Mouse (Mus musculus) CH12.LX (cell line): ENCODE results near the gene Trim26. TPM values are rescaled to one million over a fixed set of nuclear protein-coding genes. Genes with fewer than 3 reads are reported as not detected.

Experiments used
- DNase-seq: peaks from one replicate; pipeline ENCODE4 v3.0.0-alpha.2; 2013; ENCODE audit errors: extremely low read depth
- H3K27ac ChIP-seq: 2 replicates; pipeline ENCODE4 v1.5.1; 2012; ENCODE audit warnings: low read depth, mild to moderate bottlenecking, control low read depth, moderate library complexity; ENCODE audit not compliant: insufficient read depth
- H3K27me3 ChIP-seq: replicated peaks from 2 replicates; pipeline ENCODE3; 2012; ENCODE audit warnings: inconsistent platforms
- H3K36me3 ChIP-seq, 2 experiments: replicated peaks in 1 of 2; 2 replicates each; pipeline versions ENCODE3 to v1.6.1; 2012; ENCODE audit warnings: inconsistent platforms in 1 of 2, low read length in 1 of 2, mild to moderate bottlenecking in 1 of 2, mixed read lengths in 1 of 2, moderate library complexity in 1 of 2; ENCODE audit not compliant: control insufficient read depth in 1 of 2, insufficient read depth in 1 of 2
- H3K4me1 ChIP-seq, 2 experiments: 2 replicates each; pipeline ENCODE4 v1.6.1; 2012; ENCODE audit warnings: inconsistent platforms in 1 of 2, moderate library complexity in 1 of 2; ENCODE audit not compliant: insufficient read depth in 2 of 2, control insufficient read depth in 1 of 2
- H3K4me2 ChIP-seq: 2 replicates; pipeline ENCODE4 v1.6.1; 2012; ENCODE audit warnings: low read depth, mild to moderate bottlenecking, control low read depth; ENCODE audit not compliant: poor library complexity, insufficient read depth, severe bottlenecking
- H3K4me3 ChIP-seq, 3 experiments: fragments of 150-350 bp in 1 of 3; sonication (generic) in 1 of 3; replicated peaks in 1 of 3; 2 replicates each; pipeline versions ENCODE3 to v1.5.1; 2011 to 2012; ENCODE audit warnings: low read depth in 2 of 3, low read length in 2 of 3, mild to moderate bottlenecking in 2 of 3, moderate library complexity in 2 of 3, control low read depth in 1 of 3, improper control_type of control experiment in 1 of 3, inconsistent platforms in 1 of 3, mixed read lengths in 1 of 3; ENCODE audit not compliant: poor library complexity in 1 of 3
- H3K79me2 ChIP-seq: replicated peaks from 2 replicates; pipeline ENCODE4 v1.6.1; 2012; ENCODE audit warnings: mild to moderate bottlenecking, moderate library complexity; ENCODE audit not compliant: control insufficient read depth, poor library complexity, insufficient read depth, severe bottlenecking; ENCODE audit errors: extremely low read depth
- H3K9ac ChIP-seq: 2 replicates; pipeline ENCODE4 v1.6.1; 2012; ENCODE audit warnings: low read depth, mild to moderate bottlenecking, control low read depth, moderate library complexity; ENCODE audit not compliant: insufficient read depth
- H3K9me3 ChIP-seq: replicated peaks from 2 replicates; pipeline ENCODE3; 2012; ENCODE audit warnings: low read length, inconsistent platforms, mixed read lengths
- CHD1 ChIP-seq: IDR thresholded peaks from 2 replicates; pipeline ENCODE4 v1.6.1; 2012; ENCODE audit warnings: low read depth, low read length, improper control_type of control experiment, inconsistent platforms
- E2F4 ChIP-seq: IDR thresholded peaks from 2 replicates; pipeline ENCODE4 v1.6.1; 2011; ENCODE audit warnings: low read depth, low read length, improper control_type of control experiment; ENCODE audit not compliant: insufficient replicate concordance
- EP300 ChIP-seq: IDR thresholded peaks from 2 replicates; pipeline ENCODE4 v1.6.1; 2011; ENCODE audit warnings: low read length, improper control_type of control experiment
- ETS1 ChIP-seq: conservative IDR thresholded peaks from 2 replicates; pipeline ENCODE4 v1.6.1; 2012; ENCODE audit warnings: low read depth, mild to moderate bottlenecking, inconsistent platforms, low read length, improper control_type of control experiment, moderate library complexity
- HCFC1 ChIP-seq: IDR thresholded peaks from 2 replicates; pipeline ENCODE4 v1.6.1; 2012; ENCODE audit warnings: low read depth, mild to moderate bottlenecking, inconsistent platforms, low read length, improper control_type of control experiment
- JUND ChIP-seq: conservative IDR thresholded peaks from 2 replicates; pipeline ENCODE4 v1.6.1; 2011; ENCODE audit warnings: low read depth, low read length, improper control_type of control experiment
- MAX ChIP-seq: IDR thresholded peaks from 2 replicates; pipeline ENCODE4 v1.6.1; 2011; ENCODE audit warnings: low read length, improper control_type of control experiment
- MAZ ChIP-seq: IDR thresholded peaks from 2 replicates; pipeline ENCODE4 v1.6.1; 2012; ENCODE audit warnings: low read depth, mild to moderate bottlenecking, inconsistent platforms, low read length, improper control_type of control experiment, moderate library complexity
- MEF2A ChIP-seq: IDR thresholded peaks from 2 replicates; pipeline ENCODE4 v1.6.1; 2014; ENCODE audit warnings: low read depth, mild to moderate bottlenecking, inconsistent platforms, low read length, improper control_type of control experiment, borderline replicate concordance
- MXI1 ChIP-seq: IDR thresholded peaks from 2 replicates; pipeline ENCODE4 v1.6.1; 2011; ENCODE audit warnings: mild to moderate bottlenecking, low read depth, low read length, improper control_type of control experiment
- NRF1 ChIP-seq: IDR thresholded peaks from 2 replicates; pipeline ENCODE4 v1.6.1; 2014; ENCODE audit warnings: low read depth, mild to moderate bottlenecking, inconsistent platforms, low read length, improper control_type of control experiment, moderate library complexity
- PAX5 ChIP-seq: IDR thresholded peaks from 2 replicates; pipeline ENCODE4 v1.6.1; 2012; ENCODE audit warnings: low read length, inconsistent platforms, mixed read lengths
- POLR2A ChIP-seq: IDR thresholded peaks from 2 replicates; pipeline ENCODE4 v1.6.1; 2011; ENCODE audit warnings: low read depth, mild to moderate bottlenecking, improper control_type of control experiment, low read length
- POLR2AphosphoS2 ChIP-seq: IDR thresholded peaks from 2 replicates; pipeline ENCODE4 v1.6.1; 2011; ENCODE audit warnings: low read depth, low read length, improper control_type of control experiment
- RAD21 ChIP-seq: IDR thresholded peaks from 2 replicates; pipeline ENCODE4 v1.6.1; 2011; ENCODE audit warnings: low read depth, mild to moderate bottlenecking, low read length, improper control_type of control experiment, moderate library complexity
- SIN3A ChIP-seq: IDR thresholded peaks from 2 replicates; pipeline ENCODE4 v1.6.1; 2012; ENCODE audit warnings: low read length, improper control_type of control experiment, inconsistent platforms
- SMC3 ChIP-seq: IDR thresholded peaks from 2 replicates; pipeline ENCODE4 v1.6.1; 2011; ENCODE audit warnings: low read depth, low read length, improper control_type of control experiment
- TBP ChIP-seq: conservative IDR thresholded peaks from 2 replicates; pipeline ENCODE4 v1.6.1; 2011; ENCODE audit warnings: low read depth, low read length, improper control_type of control experiment
- TCF12 ChIP-seq: IDR thresholded peaks from 2 replicates; pipeline ENCODE4 v1.6.1; 2014; ENCODE audit warnings: low read depth, mild to moderate bottlenecking, inconsistent platforms, low read length, improper control_type of control experiment
- USF1 ChIP-seq: IDR thresholded peaks from 2 replicates; pipeline ENCODE4 v1.6.1; 2014; ENCODE audit warnings: low read depth, mild to moderate bottlenecking, inconsistent platforms, low read length, improper control_type of control experiment
- ZC3H11A ChIP-seq: IDR thresholded peaks from 2 replicates; pipeline ENCODE4 v1.6.1; 2012; ENCODE audit warnings: low read depth, mild to moderate bottlenecking, inconsistent platforms, low read length, improper control_type of control experiment
- ZKSCAN1 ChIP-seq: IDR thresholded peaks from 2 replicates; pipeline ENCODE4 v1.6.1; 2012; ENCODE audit warnings: low read depth, inconsistent platforms, low read length, improper control_type of control experiment, borderline replicate concordance
- ZMIZ1 ChIP-seq: IDR thresholded peaks from 2 replicates; pipeline ENCODE4 v1.6.1; 2012; ENCODE audit warnings: low read depth, mild to moderate bottlenecking, inconsistent platforms, low read length, improper control_type of control experiment
- dilution Hi-C: fragments of 300-500 bp; cut with MboI; formaldehyde crosslinking; loops from 2 replicates; pipeline ENCODE4 v1.14.3; 2020; ENCODE audit warnings: low sequenced_read_pairs; ENCODE audit not compliant: extremely low pct_unique_long_range_greater_than_20kb, extremely low pct_ligation_motif_present
- in situ Hi-C: fragments of 300-500 bp; cut with MboI; formaldehyde crosslinking; loops from 3 replicates; pipeline ENCODE4 v1.14.3; 2019; ENCODE audit warnings: low sequenced_read_pairs, low pct_ligation_motif_present, low pct_unique_long_range_greater_than_20kb, mixed read lengths
- polyA plus RNA-seq: library from polyadenylated mRNA; unstranded; fragments of >175 nt; gene quantifications from 2 replicates; pipeline ENCODE4 v1.2.1, GENCODE M21; 2012; ENCODE audit warnings: low read depth; ENCODE audit not compliant: insufficient read length
- total RNA-seq, 2 experiments: library from RNA; depleted of rRNA; stranded (reverse); fragments of 300-350 nt in 1 of 2; fragments of >200 nt in 1 of 2; gene quantifications; 2 replicates each; pipeline ENCODE4 v1.2.3; 2012 to 2014

The Trim26 gene
- total and polyA plus RNA-seq, 3 experiments, result 14.2 to 67.1 (median 17.1) TPM

DNA sequence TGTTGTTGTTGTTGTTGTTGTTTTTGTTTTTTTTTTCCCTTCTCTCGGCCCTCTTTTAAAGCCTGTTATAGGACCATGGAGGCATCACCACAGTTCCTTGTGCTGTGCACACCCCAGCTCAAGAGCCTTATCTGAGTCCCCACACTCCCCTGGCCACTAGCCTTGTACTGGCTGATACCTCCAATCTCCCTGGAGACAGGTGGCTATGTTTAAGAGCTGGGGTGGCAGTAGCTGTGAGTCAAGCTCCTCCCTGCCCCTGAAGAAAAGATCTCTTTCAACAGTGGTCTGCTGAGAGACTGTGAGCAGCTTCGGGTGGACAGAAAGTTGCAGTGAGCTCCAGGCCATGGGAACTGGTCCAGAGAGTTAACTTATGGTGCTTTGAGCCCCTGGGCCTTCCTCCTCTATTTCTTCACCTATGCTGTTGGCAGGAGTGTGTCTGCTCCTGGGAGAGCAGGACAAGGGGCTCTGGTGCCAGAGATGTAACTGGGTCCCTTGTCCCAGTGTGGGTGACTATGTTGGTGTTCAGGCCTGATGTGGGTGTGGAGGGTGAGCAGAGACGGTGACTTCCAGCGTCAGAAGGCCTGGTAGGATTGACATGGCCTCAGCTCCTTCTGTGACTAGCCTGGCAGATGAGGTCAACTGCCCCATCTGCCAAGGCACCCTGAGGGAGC is 32.5 kb downstream of the Trim26 start, which contains the start of gene Trim10:
Gene Trim10 (plus strand): TSS at position 291 of the 671 bp plus-strand sequence.
- no peak for TF ChIP-seq USF1
- TF ChIP-seq TCF12, result no peak
- no peak for TF ChIP-seq MAX
- TF ChIP-seq JUND, result no peak
- TF ChIP-seq ZKSCAN1, result no peak
- TF ChIP-seq RAD21, result no peak
- TF ChIP-seq POLR2AphosphoS2, result no peak
- TF ChIP-seq HCFC1, result no peak
- TF ChIP-seq ZC3H11A, result no peak
- TF ChIP-seq EP300, result no peak
- TF ChIP-seq POLR2A, result no peak
- TF ChIP-seq CHD1, result no peak
- no peak for TF ChIP-seq PAX5
- TF ChIP-seq SIN3A, result no peak
- no peak for TF ChIP-seq MAZ
- no peak for TF ChIP-seq NRF1
- TF ChIP-seq TBP, result no peak
- no peak for TF ChIP-seq E2F4
- no peak for TF ChIP-seq SMC3
- no peaks in the 10 kb centered on the region for H3K79me2 ChIP-seq
- H3K9ac ChIP-seq, result no peak within 1 kb of the TSS
- H3K9me3 ChIP-seq, result no peaks in the 10 kb centered on the region
- no peak within 1 kb of the TSS for H3K4me2 ChIP-seq
- no peaks in the 10 kb centered on the region for H3K36me3 ChIP-seq
- no peak within 1 kb of the TSS for H3K27ac ChIP-seq
- DNase-seq, result no peak
- dilution Hi-C loops, result no loop called here
- H3K4me1 ChIP-seq, result no peaks in the 10 kb centered on the region; a peak in 1 of 4 replicates
- H3K4me3 ChIP-seq, result no peak within 1 kb of the TSS
- in situ Hi-C loops, result no loop called here
- H3K27me3 ChIP-seq, result peaks cover 10% of the 10 kb centered on the region

DNA sequence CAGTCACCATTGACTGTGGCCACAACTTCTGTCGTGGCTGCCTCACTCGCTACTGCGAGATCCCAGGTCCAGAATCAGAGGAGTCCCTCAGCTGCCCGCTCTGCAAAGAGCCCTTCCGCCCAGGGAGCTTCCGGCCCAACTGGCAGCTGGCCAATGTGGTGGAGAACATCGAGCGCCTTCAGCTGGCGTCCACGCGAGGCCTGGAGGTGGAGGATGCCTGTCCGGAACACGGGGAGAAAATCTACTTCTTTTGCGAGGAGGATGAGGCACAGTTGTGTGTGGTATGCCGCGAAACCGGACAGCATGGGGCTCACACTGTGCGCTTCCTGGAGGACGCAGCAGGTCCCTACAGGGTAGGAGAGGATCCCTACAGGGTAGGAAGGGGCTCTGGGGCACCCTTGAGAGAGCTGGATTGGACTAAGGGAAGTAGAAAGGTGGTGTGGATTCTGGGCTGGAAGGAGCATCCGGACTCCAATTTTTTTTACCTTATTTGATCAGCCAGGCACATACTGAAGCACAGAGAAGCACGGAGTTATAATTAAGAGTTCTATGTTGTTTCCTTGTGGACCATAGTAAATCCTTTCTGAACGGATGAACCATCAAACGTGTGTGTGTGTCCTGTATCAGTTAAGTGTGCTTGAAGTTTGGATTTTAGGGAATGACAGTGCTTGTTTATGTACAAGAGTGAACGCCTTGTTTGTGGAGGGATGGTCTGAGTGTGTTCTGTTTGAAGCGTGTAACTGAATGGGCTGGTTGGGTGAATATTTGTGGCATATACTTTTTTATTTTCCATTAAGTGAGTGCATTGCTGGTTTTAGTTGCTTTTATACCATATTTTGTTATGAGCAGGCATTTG is 33.2 kb downstream of the Trim26 start:
- TF ChIP-seq MAZ (no peak), USF1 (no peak), ZMIZ1 (no peak), ETS1 (no peak), ZC3H11A (no peak), MEF2A (no peak), MXI1 (no peak)
- no peak overlapping the region for H3K4me3 ChIP-seq
- H3K36me3 ChIP-seq, result no peaks in the 10 kb centered on the region
- dilution Hi-C loops (no loop called here), in situ Hi-C loops (no loop called here)
- H3K9me3 ChIP-seq, result no peaks in the 10 kb centered on the region
- no peak overlapping the region for H3K27ac ChIP-seq
- no peak overlapping the region for H3K4me2 ChIP-seq
- H3K9ac ChIP-seq, result no peak overlapping the region
- DNase-seq, result no peak
- no peaks in the 10 kb centered on the region; a peak in 1 of 4 replicates for H3K4me1 ChIP-seq
- no peaks in the 10 kb centered on the region for H3K79me2 ChIP-seq
- peaks cover 9% of the 10 kb centered on the region for H3K27me3 ChIP-seq
